Mouse (Mus musculus) heart, adult 11 months (tissue): ENCODE measurements around the gene Ska3.
"Not testable (repeated sequence)": the region's sequence is repeated elsewhere in the genome, so short reads cannot be mapped to it uniquely, and the experiment has no call there.

Experiments
- DNase-seq: peaks from one replicate; pipeline ENCODE4 v3.0.0; 2022

Ska3 gene

GRCm38 (mm10) chr14:57825788-57826751 is at the start of gene Ska3, which contains the start of gene Mrpl57:
Gene Ska3, minus strand, starts transcription at chr14:57826185.
Gene Mrpl57, plus strand, starts transcription at chr14:57826234.
- DNase-seq: peak; percentile 99

GRCm38 (mm10) chr14:57866676-57867276 is 40.8 kb upstream of the Ska3 start:
- no peak for DNase-seq

- DNase-seq: no peak
These were observed 39.3 kb upstream of the Ska3 start for GRCm38 (mm10) chr14:57865256-57865655.

- peak; percentile 92 for DNase-seq
These were observed 37.1 kb upstream of the Ska3 start for GRCm38 (mm10) chr14:57863129-57863528.

- DNase-seq: no peak
These were observed 36.0 kb upstream of the Ska3 start for GRCm38 (mm10) chr14:57861987-57862412.

- DNase-seq: no peak
These were observed 33.5 kb upstream of the Ska3 start for GRCm38 (mm10) chr14:57859520-57859919.

- DNase-seq: no peak
These were observed 32.6 kb upstream of the Ska3 start for GRCm38 (mm10) chr14:57858601-57859000.

GRCm38 (mm10) chr14:57856037-57856436 is 30.1 kb upstream of the Ska3 start:
- not testable (repeated sequence) for DNase-seq

- no peak for DNase-seq
These were observed 27.0 kb upstream of the Ska3 start for GRCm38 (mm10) chr14:57852961-57853360.

- no peak for DNase-seq
These were observed 24.3 kb upstream of the Ska3 start for GRCm38 (mm10) chr14:57850330-57850729.

GRCm38 (mm10) chr14:57848646-57849045 is 22.7 kb upstream of the Ska3 start:
- no peak for DNase-seq

GRCm38 (mm10) chr14:57848061-57848460 is 22.1 kb upstream of the Ska3 start:
- DNase-seq: not testable (repeated sequence)

- DNase-seq: no peak
These were observed 18.6 kb upstream of the Ska3 start for GRCm38 (mm10) chr14:57844535-57844934.

GRCm38 (mm10) chr14:57835157-57835556 is 9.2 kb upstream of the Ska3 start:
- no peak for DNase-seq

- DNase-seq: no peak
These were observed 7.5 kb upstream of the Ska3 start for GRCm38 (mm10) chr14:57833526-57833925.

GRCm38 (mm10) chr14:57827284-57827683 is 1.3 kb upstream of the Ska3 start:
- no peak for DNase-seq

GRCm38 (mm10) chr14:57820839-57821238 is 5.1 kb downstream of the Ska3 start:
- no peak for DNase-seq

- DNase-seq: no peak
These were observed 14.1 kb downstream of the Ska3 start for GRCm38 (mm10) chr14:57811844-57812243.

- DNase-seq: no peak
These were observed 15.1 kb downstream of the Ska3 start for GRCm38 (mm10) chr14:57810886-57811285.

GRCm38 (mm10) chr14:57808558-57808957 is 17.4 kb downstream of the Ska3 start:
- no peak for DNase-seq

GRCm38 (mm10) chr14:57803731-57804130 is 22.3 kb downstream of the Ska3 start:
- no peak for DNase-seq

GRCm38 (mm10) chr14:57797991-57798931 is 27.7 kb downstream of the Ska3 start, which contains the start of gene Sap18:
Gene Sap18, plus strand, starts transcription at chr14:57798180.
- peak; percentile 100 for DNase-seq

GRCm38 (mm10) chr14:57797551-57797950 is 28.4 kb downstream of the Ska3 start:
- DNase-seq: peak; percentile 88
